Mouse (Mus musculus): ENCODE data around the gene Zfp292. TPM values are rescaled to one million over a fixed set of nuclear protein-coding genes. Genes with fewer than 3 reads are reported as not detected.
"Not testable (repeated sequence)": the region's sequence is repeated elsewhere in the genome, so short reads cannot be mapped to it uniquely, and the experiment has no call there.

Gene Zfp292
- total RNA-seq (2021) = 10 to 100 TPM; 23.4 to 24.6 TPM

DNA sequence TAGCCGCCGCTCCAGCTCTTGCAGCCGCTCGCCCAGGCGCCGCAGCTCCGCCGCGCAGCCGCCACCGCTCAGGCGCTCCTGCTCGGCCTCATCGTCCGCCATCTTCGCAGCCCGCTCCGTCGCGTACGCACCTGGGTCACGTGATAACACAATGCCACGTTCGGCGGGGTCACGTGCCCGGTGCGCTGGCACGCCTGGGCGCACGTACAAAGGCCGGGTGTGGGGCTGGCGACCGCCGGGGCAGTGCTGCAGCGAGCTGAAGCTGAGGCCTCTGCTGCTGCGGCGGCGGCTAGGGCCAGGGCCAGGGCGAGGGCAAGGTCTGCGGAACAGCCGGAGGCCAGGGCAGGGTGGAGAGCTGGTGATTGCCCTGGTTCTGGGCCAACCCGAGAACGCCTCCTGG, at the start of gene Zfp292:
TSS of gene Zfp292 (minus strand) at position 143 of the 400 bp plus-strand sequence.
- DNase-seq = peak; percentile 94

DNA sequence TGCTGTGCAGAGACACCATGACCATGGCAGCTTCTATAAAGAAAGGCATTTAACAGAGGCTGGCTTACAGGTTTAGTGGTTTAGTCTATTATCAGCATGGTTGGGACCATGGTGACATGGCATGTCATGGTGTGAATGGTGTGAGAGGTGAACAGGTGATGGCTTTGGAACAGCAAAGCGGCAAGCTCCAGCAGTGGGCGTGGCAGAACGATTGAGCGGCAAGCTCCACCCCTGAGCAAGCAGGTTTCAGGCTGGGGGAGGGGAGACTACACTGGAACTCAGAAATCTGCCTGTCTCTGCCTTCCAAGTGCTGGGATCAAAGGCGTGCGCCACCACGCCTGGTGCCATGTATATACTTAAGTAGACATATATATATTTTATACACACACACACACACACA, 45.6 kb upstream of the Zfp292 start:
- DNase-seq = not testable (repeated sequence)

DNA sequence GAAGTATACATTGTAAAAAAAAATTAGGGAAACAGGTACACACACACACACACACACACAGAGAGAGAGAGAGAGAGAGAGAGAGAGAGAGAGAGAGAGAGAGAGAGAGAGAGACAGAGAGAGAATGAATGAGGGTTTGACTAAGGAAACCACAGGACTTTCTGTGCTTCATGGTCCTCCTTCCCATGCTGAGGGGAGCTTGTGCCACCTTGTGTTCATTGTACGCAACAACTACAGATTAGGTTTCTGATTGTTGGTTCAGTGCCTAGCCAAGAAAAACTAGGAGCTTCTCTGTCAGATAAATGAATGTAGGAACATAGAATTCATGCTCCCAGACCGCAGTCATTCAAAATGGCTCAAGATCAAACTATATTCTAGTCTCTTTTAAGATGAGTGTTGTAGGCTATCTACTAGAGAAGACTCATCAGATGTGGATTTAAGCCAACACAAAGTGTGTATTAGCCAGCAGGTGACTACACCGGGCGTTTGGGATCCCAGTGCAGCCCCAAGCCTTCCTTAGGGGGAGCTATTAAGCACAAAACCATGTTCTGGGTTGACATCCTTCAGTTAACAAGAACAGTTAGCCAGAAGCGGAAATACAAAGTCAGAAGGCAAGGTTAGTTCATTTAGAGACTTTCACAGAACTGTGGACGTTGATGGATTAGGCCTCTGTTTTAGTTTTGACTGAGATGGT, 39.6 kb upstream of the Zfp292 start:
- peak; percentile 49 for DNase-seq

DNA sequence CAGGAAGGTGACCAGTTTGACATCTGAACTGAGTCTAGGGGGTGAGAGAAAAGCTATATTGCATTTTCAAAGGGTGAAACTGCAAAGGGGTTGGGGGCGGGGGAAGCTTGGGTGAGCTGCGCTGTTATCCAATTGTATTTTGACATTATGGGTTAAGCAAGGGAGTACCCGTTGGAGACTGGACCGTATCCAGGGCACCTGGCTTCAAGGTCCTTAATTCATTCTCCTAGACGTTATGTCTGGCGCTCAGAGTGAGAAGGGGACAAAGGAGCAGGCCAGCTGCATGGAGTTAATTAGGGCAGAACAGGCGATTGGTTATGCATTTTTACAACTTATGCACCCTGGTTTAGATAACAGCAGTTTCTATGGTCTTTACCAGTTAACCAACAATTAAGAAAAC, 34.6 kb upstream of the Zfp292 start:
- no peak for DNase-seq

DNA sequence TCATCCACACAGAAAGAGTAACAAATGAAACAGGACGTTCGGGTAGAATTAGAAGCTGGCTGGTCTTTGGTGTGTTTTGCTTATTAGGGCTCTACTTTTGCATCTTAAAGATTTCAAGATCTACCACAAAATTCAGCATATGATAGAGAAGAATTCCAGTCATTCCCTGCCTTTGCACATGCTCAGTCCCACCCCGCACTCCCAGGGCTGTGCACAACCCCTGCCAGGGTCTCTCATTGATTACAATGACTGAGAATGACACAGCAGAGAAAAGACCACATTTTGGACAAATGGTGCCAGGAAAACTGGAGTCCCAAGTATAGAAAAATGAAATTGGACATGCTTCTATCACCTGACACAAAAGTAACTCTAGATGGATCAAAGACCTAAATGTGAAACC, 29.4 kb upstream of the Zfp292 start:
- no peak for DNase-seq

DNA sequence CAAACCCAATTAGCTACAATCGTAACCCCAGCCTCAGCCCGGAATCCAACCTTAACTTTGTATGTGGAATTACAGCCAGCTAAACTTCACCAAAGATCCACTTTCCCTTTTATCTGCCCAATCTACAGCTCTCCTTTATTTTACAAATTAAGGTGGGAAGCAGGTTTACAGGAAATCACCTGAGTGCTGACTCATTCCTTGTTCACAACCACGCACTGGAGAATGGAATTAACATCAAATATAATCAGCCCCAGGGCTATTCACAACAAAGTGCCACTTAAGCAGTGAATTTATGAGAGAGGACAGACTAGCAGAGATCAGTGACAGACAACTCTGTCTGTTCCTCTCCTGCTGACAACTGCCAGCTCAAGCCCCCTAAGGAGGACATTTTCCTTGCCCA, 28.6 kb upstream of the Zfp292 start:
- no peak for DNase-seq

DNA sequence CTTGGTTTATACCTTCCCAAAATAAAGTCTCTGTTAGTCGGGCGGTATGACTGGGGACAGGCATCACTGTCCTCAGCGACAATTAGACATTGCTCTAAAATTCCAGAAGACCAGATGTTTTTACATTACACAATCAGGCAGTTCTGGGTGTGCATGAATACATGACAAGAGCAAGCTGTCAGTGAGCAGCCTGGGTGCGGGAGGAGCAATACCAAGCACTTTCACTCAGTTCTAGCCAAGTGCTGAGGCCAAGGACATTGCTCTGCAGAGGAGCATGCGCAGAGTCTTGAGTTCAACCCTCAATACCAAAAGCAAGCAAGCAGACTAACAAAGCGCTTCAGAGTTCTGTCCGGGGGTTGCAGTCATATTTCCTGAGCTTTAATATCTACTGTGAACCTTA, 25.4 kb upstream of the Zfp292 start:
- peak; percentile 43 for DNase-seq

DNA sequence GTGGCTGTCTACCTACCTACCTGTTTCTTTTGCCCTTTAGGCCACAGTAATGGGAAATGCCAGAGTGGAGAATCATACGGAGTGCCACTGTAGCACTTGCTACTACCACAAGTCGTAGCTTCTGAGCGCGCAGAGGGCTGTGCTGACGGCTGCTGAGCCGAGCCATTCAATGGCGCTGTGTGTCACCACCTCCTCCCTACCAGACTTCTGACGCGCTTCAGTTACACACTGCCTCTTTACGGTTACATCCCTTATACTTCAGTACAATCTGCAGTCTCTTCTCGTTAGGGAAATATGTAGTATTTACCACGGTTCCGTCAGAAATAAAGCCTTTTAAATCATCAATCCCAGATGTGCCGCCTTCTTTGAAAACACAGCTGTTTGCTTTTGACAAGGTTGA, 24.3 kb upstream of the Zfp292 start:
- peak; percentile 18 for DNase-seq

DNA sequence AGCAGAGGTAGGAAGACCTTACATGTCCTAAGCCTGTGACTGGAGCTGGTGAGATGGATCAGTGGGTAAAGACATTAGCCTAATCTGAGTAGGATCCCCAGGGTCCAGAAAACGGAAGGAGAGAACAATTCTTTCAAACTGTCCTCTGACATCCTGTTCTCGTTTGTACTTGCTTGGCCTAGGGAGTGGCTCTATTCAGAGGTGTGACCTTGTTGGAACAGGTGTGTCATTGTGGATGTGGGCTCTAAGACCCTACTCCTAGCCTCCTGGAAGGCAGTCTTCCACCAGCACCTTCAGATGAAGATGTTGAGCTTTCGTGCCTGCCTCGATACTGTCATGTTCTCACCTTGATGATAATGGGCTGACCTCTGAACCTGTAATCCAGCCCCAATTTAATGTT, 23.4 kb upstream of the Zfp292 start:
- DNase-seq = no peak

DNA sequence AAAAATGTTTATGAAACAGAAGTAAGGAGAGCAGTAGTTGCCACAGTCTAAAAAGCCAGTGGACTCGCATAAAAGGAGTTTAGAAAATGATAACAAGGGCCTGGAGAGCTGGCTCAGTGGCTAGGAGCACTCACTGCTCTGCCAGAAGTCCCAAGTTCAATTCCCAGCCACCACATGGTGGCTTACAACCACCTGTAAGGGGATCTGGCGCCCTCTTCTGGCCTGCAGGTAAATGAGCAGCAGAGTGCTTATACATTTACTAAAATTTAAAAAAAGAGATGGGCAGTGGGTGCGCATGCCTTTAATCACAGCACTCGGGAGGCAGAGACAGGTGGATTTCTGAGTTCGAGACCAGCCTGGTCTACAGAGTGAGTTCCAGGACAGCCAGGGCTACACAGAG, 22.6 kb upstream of the Zfp292 start:
- peak; percentile 19 for DNase-seq

DNA sequence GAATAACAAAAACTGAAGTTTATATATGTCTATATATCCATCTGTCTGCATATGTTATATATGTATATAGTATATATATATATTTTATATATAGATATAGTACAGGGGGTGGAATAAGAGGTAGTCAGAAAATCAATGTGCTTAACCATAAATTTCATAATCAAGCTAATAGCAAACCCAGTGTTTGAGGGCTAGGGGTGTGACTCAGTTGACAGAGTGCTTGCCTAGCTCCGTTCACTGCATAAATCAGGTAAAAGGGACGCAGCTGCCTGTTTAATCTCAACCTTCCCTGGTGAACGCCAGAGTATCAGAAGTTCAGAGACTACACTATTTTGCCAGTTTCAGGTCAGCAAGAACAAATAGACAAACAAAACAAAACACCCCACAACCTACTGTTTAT, 18.8 kb upstream of the Zfp292 start:
- DNase-seq = not testable (repeated sequence)

DNA sequence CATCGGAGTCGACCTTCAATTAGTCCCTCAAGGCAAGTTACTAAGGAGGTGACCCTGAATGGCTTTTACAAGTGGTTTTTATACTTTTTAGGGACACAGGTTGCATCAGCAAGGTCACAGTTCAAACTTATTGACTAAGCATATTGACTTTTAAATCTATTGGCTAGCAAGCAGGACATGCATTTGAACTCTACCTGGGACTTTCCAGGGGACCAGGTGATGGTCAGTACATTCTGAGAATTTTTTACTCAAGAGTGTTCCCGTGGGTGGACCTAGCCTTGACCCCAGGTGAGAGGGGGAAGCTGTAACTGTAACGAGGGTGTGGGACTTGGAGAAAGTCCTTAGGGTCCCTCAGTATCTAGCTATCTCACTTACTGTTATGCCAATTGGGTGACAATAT, 18.4 kb upstream of the Zfp292 start:
- no peak for DNase-seq

DNA sequence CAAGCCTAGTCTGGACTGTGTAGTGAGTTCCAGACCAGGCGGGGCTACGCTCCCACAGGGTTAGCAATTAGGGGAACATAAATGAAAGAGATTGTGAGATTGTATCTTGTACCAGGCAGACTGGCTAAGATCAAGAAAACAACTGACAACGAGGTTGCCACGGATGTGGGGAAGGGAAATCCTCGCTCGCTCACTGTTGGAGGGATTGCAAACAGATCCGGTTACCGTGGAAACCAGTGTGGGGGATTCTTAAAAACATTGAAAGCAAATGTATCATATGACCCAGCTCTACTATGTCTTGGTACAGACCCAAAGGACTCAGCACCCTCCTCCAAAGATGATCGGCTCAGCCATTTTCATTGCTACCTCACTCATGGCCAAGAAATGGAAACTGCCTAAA, 17.4 kb upstream of the Zfp292 start:
- peak; percentile 12 for DNase-seq

DNA sequence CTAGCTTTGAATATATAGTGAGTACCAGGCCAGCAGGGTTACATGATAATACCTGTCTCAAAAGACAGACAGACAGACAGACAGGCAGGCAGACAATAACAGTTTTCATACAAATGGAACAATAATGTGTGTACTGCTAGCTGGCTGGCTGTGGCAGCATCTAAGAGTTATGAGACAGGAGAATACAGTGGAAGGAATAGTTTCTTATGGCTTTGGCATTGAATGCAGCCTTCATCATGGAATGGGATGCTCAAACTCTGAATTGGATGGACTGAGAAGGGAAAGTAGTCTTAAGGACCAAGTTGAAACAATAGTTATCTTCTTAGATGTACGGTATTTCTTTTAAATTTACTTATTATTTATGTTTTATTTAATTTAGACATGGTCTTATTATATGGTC, 16.6 kb upstream of the Zfp292 start:
- no peak for DNase-seq

DNA sequence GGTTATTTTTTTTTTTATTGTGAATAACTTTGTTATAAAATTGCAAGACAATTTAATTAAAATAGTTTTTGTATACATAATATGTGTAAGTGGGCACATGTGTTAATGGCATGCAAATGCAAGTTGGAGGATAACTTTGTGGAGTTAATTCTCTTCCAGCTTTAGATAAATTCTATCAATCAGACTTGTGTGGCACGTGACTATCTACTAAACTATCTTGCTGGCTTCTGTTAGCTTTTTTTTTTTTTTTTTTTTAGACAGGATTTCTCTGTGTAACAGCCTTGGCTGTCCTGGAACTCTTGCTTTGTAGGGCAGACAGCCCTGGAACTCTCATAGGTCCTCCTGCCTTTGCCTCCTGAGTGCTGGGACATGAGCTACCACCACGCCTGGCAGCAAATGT, 15.7 kb upstream of the Zfp292 start:
- no peak for DNase-seq

DNA sequence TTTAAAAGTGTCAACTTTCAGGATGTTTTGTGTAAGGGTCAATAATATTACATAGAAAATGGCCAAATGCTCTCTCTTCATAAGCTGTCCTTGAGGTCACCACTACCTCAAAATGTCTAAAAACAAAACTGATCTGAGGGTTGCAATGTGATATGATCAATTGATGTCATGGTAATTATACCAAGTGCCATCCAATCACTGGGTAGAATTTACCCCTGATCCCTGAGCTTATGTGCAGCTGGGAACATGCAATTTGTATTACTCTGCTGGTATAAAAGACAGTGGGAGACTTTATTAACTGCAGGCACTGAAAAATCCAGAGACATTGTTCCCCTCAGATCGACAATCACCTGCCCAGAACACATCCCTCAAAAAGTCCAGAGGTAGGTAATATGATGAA, 10.7 kb upstream of the Zfp292 start, which contains the start of gene Cga:
TSS of gene Cga (plus strand) at position 301 of the 400 bp plus-strand sequence.
- no peak for DNase-seq

DNA sequence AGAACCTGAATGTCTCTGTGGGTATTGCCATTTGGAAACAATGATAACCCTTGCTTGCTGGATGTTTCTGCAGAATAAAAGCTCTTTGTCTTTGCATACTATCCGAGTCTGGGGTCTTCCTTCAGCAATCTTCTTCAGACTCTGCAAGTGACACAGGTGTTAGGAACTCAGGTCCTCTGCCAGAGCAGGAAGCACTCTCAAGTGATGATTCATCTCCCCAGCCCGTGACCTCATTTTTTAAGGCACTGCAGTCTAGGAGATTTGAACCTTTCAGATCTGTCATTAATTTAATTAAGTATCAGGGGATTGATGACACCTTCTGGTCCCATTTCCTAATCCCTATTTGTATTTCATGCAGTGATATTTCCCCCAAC, 7.0 kb upstream of the Zfp292 start:
- no peak for DNase-seq

DNA sequence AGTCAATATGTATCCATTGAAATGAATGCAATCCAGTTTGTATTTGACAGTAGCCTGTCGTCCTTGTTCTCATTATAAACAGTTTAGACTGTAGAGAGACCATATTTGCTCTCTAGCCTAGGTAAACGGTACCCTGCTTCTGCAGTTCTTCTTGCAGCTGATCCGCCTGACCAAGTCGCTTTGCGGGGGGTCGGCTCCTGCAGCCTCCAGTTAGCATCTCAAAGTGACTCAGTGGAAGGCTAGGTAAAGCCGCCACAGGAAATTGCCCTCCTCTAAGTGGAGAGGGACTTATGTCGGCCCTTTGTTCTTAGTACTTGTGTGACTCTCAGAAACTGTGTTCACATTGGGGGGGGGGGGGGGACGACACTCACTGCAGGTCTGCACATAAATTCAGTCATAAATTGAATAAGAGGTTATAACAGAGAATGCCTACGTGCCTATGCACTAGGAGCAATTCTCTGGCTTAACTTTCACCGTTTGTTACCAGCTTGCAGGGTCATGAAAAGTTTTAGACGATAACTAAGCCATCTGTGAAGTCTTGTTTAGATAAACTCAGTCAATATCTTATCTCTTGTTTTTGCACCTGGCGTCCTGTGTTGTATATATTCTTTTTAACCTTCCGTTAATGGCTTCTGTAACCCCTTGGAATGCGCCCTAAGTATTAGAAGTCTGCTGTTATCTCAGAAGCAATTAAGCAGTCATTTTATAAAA, 6.5 kb upstream of the Zfp292 start:
- no peak for DNase-seq

DNA sequence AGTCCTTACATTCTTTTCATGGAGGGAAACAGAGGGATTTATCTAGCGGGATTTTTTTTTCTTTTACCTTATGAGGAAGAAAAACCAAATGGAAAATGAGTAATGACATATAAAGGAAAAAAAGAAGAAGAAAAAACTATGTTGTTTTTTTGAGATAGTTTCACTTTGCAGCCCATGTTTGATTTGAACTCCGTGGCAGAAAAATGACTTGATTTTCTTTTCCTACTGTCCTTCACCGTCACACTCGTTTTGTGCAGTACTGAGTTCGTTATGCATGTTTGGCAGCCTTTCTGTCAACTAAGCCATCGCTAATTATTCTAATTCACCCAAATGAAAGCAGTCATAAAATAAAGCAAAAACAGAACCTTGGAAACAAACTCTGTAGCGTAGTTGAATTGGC, 4.5 kb upstream of the Zfp292 start:
- DNase-seq = no peak

DNA sequence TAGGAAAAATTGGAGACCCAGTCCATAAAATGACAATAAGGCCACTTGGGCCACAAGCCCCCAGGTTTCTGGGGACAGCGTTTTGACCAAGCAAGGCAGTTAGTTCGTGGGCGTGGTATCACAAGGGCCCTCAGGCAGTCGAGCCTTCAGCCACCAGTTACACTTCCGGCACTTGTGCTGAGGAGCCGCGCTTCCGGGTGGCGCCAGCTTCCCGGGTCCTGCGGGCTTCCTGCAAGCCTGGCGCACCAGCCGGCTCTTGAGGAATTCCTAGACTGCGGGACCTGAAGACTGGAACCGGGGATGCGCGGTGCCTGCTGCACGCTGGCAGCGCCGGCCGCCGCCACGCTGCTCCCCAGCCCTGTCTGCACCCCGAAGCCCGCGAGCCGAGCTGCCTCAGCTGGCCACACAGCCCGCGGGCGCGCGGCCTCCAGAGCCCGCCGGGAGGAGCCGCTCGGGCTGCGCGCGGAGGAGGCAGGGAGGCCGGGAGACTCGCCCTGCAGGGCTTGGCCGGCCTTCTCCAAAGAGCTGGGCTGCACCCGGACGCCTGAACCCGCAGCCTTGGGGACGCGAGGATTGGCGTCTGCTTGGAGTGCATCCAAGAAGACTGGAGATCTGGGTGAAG, 3.8 kb upstream of the Zfp292 start:
- peak; percentile 83 for DNase-seq

DNA sequence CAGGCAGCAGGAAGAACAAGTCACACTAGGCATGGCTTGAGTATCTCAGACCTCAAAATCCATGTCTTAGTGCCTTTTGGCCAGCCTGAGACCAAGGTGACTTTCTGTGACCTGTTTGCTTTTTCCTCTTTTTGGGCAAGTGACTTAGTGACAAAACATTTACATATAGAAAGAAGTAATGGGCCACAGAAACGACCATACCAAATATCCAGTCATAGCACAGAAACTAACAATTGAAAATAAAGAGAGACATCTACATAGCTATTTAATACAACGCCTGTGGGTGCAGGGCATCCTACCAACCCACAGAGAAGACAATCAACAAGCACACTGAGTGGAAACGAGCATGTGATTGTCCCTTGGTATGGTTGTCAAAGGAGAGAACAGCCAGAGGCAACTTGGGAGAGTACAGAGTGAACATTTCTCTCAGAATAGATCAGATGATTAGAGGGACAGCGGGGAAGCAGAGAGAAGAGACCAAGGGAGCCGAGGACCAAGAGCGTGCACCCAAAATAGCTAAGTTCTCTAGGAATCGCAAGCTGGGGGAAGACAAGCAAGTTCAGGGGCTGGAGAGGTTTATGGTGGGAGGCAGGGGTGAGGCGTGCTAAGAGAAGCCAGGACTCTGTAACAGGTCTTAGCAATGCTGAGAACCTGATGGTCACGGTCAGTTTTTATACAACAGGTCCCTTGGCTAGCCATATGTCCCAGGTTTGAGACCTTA, 3.0 kb upstream of the Zfp292 start:
- DNase-seq = no peak

DNA sequence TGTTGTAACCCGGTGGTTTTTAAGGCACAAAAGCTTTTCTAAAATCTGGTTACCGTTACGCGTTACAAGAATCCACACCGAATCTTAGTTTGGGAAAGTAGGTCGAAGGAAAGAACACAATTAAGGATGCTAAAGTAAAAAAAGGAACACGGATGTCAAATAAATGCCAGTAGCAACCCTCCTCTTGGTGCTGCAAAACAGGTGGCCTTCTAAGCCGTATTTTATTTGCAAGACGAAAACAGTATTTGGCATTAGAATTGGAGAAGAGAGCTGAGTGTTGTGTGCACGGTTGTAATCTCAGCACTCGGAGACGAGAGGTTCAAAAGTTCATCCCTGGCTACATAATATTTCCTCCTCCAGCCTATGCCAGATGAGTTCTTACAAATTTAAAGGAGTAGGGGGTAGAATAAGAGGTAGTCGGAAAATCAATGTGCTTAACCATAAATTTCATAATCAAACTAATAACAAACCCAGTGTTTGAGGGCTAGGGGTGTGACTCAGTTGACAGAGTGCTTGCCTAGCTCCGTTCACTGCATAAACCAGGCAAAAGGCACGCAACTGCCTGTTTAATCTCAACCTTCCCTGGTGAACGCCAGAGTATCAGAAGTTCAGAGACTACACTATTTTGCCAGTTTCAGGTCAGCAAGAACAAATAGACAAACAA, 738 bp upstream of the Zfp292 start:
- DNase-seq = no peak
